Mouse (Mus musculus): ENCODE measurements around the gene Arrdc2.
"Not testable (repeated sequence)": the region's sequence is repeated elsewhere in the genome, so short reads cannot be mapped to it uniquely, and the experiment has no call there.

Gene Arrdc2

GRCm38 (mm10) chr8:70840590-70840989 is 1.1 kb upstream of the Arrdc2 start:
- DNase-seq (ENCODE audit: low spot score) = no peak

- DNase-seq (ENCODE audit: low spot score) = no peak
These were observed 689 bp downstream of the Arrdc2 start for GRCm38 (mm10) chr8:70838654-70839407.

GRCm38 (mm10) chr8:70836666-70837065 is 2.9 kb downstream of the Arrdc2 start:
- no peak for DNase-seq (ENCODE audit: low spot score)

GRCm38 (mm10) chr8:70834071-70834470 is 5.4 kb downstream of the Arrdc2 start:
- DNase-seq (ENCODE audit: low spot score) = no peak

GRCm38 (mm10) chr8:70833520-70833919 is 6.0 kb downstream of the Arrdc2 start:
- no peak for DNase-seq (ENCODE audit: low spot score)

- no peak for DNase-seq (ENCODE audit: low spot score)
These were observed 6.5 kb downstream of the Arrdc2 start for GRCm38 (mm10) chr8:70833018-70833482.

- DNase-seq (ENCODE audit: low spot score) = no peak
These were observed 7.1 kb downstream of the Arrdc2 start for GRCm38 (mm10) chr8:70832371-70832770.

- no peak for DNase-seq (ENCODE audit: low spot score)
These were observed 8.0 kb downstream of the Arrdc2 start for GRCm38 (mm10) chr8:70831517-70831916.

- DNase-seq (ENCODE audit: low spot score) = no peak
These were observed 11.7 kb downstream of the Arrdc2 start for GRCm38 (mm10) chr8:70827796-70828195.

- DNase-seq (ENCODE audit: low spot score) = no peak
These were observed 12.5 kb downstream of the Arrdc2 start for GRCm38 (mm10) chr8:70827010-70827409.

- DNase-seq (ENCODE audit: low spot score) = no peak
These were observed 13.7 kb downstream of the Arrdc2 start for GRCm38 (mm10) chr8:70825816-70826215.

- DNase-seq (ENCODE audit: low spot score) = no peak
These were observed 15.7 kb downstream of the Arrdc2 start for GRCm38 (mm10) chr8:70823802-70824201.

- not testable (repeated sequence) for DNase-seq (ENCODE audit: low spot score)
These were observed 16.9 kb downstream of the Arrdc2 start for GRCm38 (mm10) chr8:70822594-70822993.

GRCm38 (mm10) chr8:70821992-70822391 is 17.5 kb downstream of the Arrdc2 start:
- DNase-seq (ENCODE audit: low spot score) = no peak

- no peak for DNase-seq (ENCODE audit: low spot score)
These were observed 18.0 kb downstream of the Arrdc2 start for GRCm38 (mm10) chr8:70821399-70821962.

GRCm38 (mm10) chr8:70820101-70820935 is 19.2 kb downstream of the Arrdc2 start:
- no peak for DNase-seq (ENCODE audit: low spot score)

- DNase-seq (ENCODE audit: low spot score) = no peak
These were observed 22.8 kb downstream of the Arrdc2 start for GRCm38 (mm10) chr8:70816679-70817078.

GRCm38 (mm10) chr8:70812885-70813284 is 26.6 kb downstream of the Arrdc2 start:
- no peak for DNase-seq (ENCODE audit: low spot score)

- no peak for DNase-seq (ENCODE audit: low spot score)
These were observed 27.5 kb downstream of the Arrdc2 start for GRCm38 (mm10) chr8:70812055-70812454.

GRCm38 (mm10) chr8:70810962-70811680 is 28.4 kb downstream of the Arrdc2 start:
- no peak for DNase-seq (ENCODE audit: low spot score)

GRCm38 (mm10) chr8:70808955-70809701 is 30.4 kb downstream of the Arrdc2 start:
- no peak for DNase-seq (ENCODE audit: low spot score)
